Mouse (Mus musculus): Measurements from ENCODE around the gene Eif3k. TPM values are rescaled to one million over a fixed set of nuclear protein-coding genes. Genes with fewer than 3 reads are reported as not detected.

Eif3k gene
- total and polyA plus RNA-seq, 3 experiments: 199 to 377 (median 280) TPM

- H3K36me3 ChIP-seq (replicated peaks): peaks cover 88% of the 10 kb centered on the region
- no peak for ATAC-seq (ENCODE audit: extremely low read depth, insufficient number of reproducible peaks, low FRiP score, poor library complexity, severe bottlenecking)
- no peak overlapping the region for H3K4me3 ChIP-seq (ENCODE audit: low read depth, low read length)
- TF ChIP-seq GATA2 (IDR thresholded peaks at IDR 0.05; ENCODE audit: borderline replicate concordance, low read depth, low read length) (no peak), TAL1 (conservative IDR thresholded peaks at IDR 0.05; ENCODE audit: low read depth, low read length) (no peak), GATA1 (IDR thresholded peaks at IDR 0.05; ENCODE audit: borderline replicate concordance, low read length) (no peak), CTCF (IDR thresholded peaks at IDR 0.05; ENCODE audit: low read depth, low read length) (no peak), POLR2AphosphoS5 (IDR thresholded peaks at IDR 0.05; ENCODE audit: insufficient replicate concordance, low read depth, low read length) (no peak)
- no peaks in the 10 kb centered on the region for H3K27me3 ChIP-seq (ENCODE audit: insufficient read depth, low read length)
- H3K9me3 ChIP-seq (replicated peaks): no peaks in the 10 kb centered on the region
- DNase-seq (ENCODE audit: low spot score): no peak
- peaks cover 21% of the 10 kb centered on the region; the same call in 1 of the 2 replicates for H3K4me1 ChIP-seq (ENCODE audit: insufficient read depth, low read depth, low read length)
These were observed 42.1 kb downstream of the Eif3k start for GRCm38 (mm10) chr7:28939418-28940183.

- ATAC-seq (ENCODE audit: extremely low read depth, insufficient number of reproducible peaks, low FRiP score, poor library complexity, severe bottlenecking) (no peak), DNase-seq (ENCODE audit: low spot score) (no peak)
- Histone ChIP-seq H3K9me3 (replicated peaks) (no peaks in the 10 kb centered on the region), H3K4me1 (ENCODE audit: insufficient read depth, low read depth, low read length) (peaks cover 24% of the 10 kb centered on the region; the same call in 1 of the 2 replicates), H3K27me3 (ENCODE audit: insufficient read depth, low read length) (no peaks in the 10 kb centered on the region), H3K4me3 (ENCODE audit: low read depth, low read length) (no peak overlapping the region), H3K36me3 (replicated peaks) (peaks cover 92% of the 10 kb centered on the region)
- TF ChIP-seq POLR2AphosphoS5 (IDR thresholded peaks at IDR 0.05; ENCODE audit: insufficient replicate concordance, low read depth, low read length) (no peak), GATA1 (IDR thresholded peaks at IDR 0.05; ENCODE audit: borderline replicate concordance, low read length) (no peak), GATA2 (IDR thresholded peaks at IDR 0.05; ENCODE audit: borderline replicate concordance, low read depth, low read length) (no peak), CTCF (IDR thresholded peaks at IDR 0.05; ENCODE audit: low read depth, low read length) (no peak), TAL1 (conservative IDR thresholded peaks at IDR 0.05; ENCODE audit: low read depth, low read length) (no peak)
These were observed 43.0 kb downstream of the Eif3k start for GRCm38 (mm10) chr7:28938654-28939053.

DNA sequence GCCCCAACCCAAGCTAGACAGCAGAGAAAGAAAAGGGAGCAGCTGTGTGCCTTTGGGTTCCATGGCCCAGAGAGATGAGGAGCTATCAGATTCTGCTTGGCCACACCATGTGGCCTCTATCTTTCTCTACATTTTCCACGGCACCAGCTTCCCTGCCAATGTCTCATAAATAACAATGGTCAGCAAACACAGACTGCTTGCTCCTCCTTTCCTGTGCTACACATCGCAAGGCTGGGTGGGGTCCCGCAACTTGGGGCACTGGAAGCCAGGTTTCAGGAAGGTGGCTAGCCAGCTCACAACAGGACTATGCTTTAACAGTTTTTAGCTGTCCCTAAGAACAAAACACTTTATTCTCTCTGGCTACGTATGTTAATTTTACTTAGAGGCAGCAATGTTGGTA is 44.9 kb downstream of the Eif3k start:
- no peak for TF ChIP-seq TAL1 (conservative IDR thresholded peaks at IDR 0.05; ENCODE audit: low read depth, low read length)
- no peak for TF ChIP-seq GATA1 (IDR thresholded peaks at IDR 0.05; ENCODE audit: borderline replicate concordance, low read length)
- no peak for TF ChIP-seq CTCF (IDR thresholded peaks at IDR 0.05; ENCODE audit: low read depth, low read length)
- no peak for TF ChIP-seq POLR2AphosphoS5 (IDR thresholded peaks at IDR 0.05; ENCODE audit: insufficient replicate concordance, low read depth, low read length)
- no peak for TF ChIP-seq GATA2 (IDR thresholded peaks at IDR 0.05; ENCODE audit: borderline replicate concordance, low read depth, low read length)
- H3K36me3 ChIP-seq (replicated peaks): peaks cover 85% of the 10 kb centered on the region

DNA sequence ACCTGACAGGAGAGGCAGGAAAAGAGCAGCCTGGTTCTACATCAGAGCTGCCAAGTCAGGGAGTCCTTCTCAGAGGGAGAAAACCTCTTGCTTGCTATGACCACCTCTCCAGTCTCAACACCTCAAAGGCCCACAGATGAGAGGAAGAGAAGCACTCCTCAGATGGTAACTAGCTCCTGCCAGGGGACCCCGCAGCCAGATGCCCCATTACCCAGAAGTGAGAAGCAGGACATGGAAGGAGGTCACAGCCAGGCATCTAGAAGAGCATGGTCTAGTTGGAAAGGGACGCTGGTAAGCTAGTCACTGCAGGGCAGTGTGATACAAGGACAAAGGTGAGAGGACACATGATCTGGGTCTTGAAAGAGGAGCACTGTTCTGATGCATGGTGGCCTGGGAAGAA is 47.8 kb downstream of the Eif3k start:
- no peak overlapping the region for H3K4me3 ChIP-seq (ENCODE audit: low read depth, low read length)
- TF ChIP-seq POLR2AphosphoS5 (IDR thresholded peaks at IDR 0.05; ENCODE audit: insufficient replicate concordance, low read depth, low read length) (no peak), GATA1 (IDR thresholded peaks at IDR 0.05; ENCODE audit: borderline replicate concordance, low read length) (no peak), GATA2 (IDR thresholded peaks at IDR 0.05; ENCODE audit: borderline replicate concordance, low read depth, low read length) (no peak), CTCF (IDR thresholded peaks at IDR 0.05; ENCODE audit: low read depth, low read length) (no peak), TAL1 (conservative IDR thresholded peaks at IDR 0.05; ENCODE audit: low read depth, low read length) (no peak)
- H3K9me3 ChIP-seq (replicated peaks): no peaks in the 10 kb centered on the region
- DNase-seq (ENCODE audit: low spot score) (no peak), ATAC-seq (ENCODE audit: extremely low read depth, insufficient number of reproducible peaks, low FRiP score, poor library complexity, severe bottlenecking) (no peak)
- H3K36me3 ChIP-seq (replicated peaks): peaks cover 85% of the 10 kb centered on the region
- no peaks in the 10 kb centered on the region for H3K27me3 ChIP-seq (ENCODE audit: insufficient read depth, low read length)
- H3K4me1 ChIP-seq (ENCODE audit: insufficient read depth, low read depth, low read length): peaks cover 52% of the 10 kb centered on the region

More for the DNA sequence above, 44.9 kb downstream of the Eif3k start:
- DNase-seq (ENCODE audit: low spot score) (no peak), ATAC-seq (ENCODE audit: extremely low read depth, insufficient number of reproducible peaks, low FRiP score, poor library complexity, severe bottlenecking) (no peak)
- Histone ChIP-seq H3K9me3 (replicated peaks) (no peaks in the 10 kb centered on the region), H3K4me1 (ENCODE audit: insufficient read depth, low read depth, low read length) (peaks cover 37% of the 10 kb centered on the region), H3K27me3 (ENCODE audit: insufficient read depth, low read length) (no peaks in the 10 kb centered on the region), H3K4me3 (ENCODE audit: low read depth, low read length) (no peak overlapping the region)

- Histone ChIP-seq H3K4me1 (ENCODE audit: insufficient read depth, low read depth, low read length) (peaks cover 49% of the 10 kb centered on the region), H3K4me3 (ENCODE audit: low read depth, low read length) (no peak overlapping the region), H3K27me3 (ENCODE audit: insufficient read depth, low read length) (no peaks in the 10 kb centered on the region), H3K36me3 (replicated peaks) (peaks cover 83% of the 10 kb centered on the region), H3K9me3 (replicated peaks) (no peaks in the 10 kb centered on the region)
- peak; percentile 70 for DNase-seq (ENCODE audit: low spot score)
- ATAC-seq (ENCODE audit: extremely low read depth, insufficient number of reproducible peaks, low FRiP score, poor library complexity, severe bottlenecking): peak; percentile 54; the same call in 1 of the 2 replicates
- TF ChIP-seq CTCF (IDR thresholded peaks at IDR 0.05; ENCODE audit: low read depth, low read length): no peak
- TF ChIP-seq TAL1 (conservative IDR thresholded peaks at IDR 0.05; ENCODE audit: low read depth, low read length): no peak
- no peak for TF ChIP-seq GATA2 (IDR thresholded peaks at IDR 0.05; ENCODE audit: borderline replicate concordance, low read depth, low read length)
- no peak for TF ChIP-seq POLR2AphosphoS5 (IDR thresholded peaks at IDR 0.05; ENCODE audit: insufficient replicate concordance, low read depth, low read length)
- TF ChIP-seq GATA1 (IDR thresholded peaks at IDR 0.05; ENCODE audit: borderline replicate concordance, low read length): no peak
These were observed 49.1 kb downstream of the Eif3k start for GRCm38 (mm10) chr7:28932421-28933041.

- TF ChIP-seq GATA2 (IDR thresholded peaks at IDR 0.05; ENCODE audit: borderline replicate concordance, low read depth, low read length): no peak
- no peak for TF ChIP-seq CTCF (IDR thresholded peaks at IDR 0.05; ENCODE audit: low read depth, low read length)
- no peak for TF ChIP-seq POLR2AphosphoS5 (IDR thresholded peaks at IDR 0.05; ENCODE audit: insufficient replicate concordance, low read depth, low read length)
- TF ChIP-seq GATA1 (IDR thresholded peaks at IDR 0.05; ENCODE audit: borderline replicate concordance, low read length): no peak
- TF ChIP-seq TAL1 (conservative IDR thresholded peaks at IDR 0.05; ENCODE audit: low read depth, low read length): no peak
- Histone ChIP-seq H3K36me3 (replicated peaks) (peaks cover 79% of the 10 kb centered on the region), H3K4me3 (ENCODE audit: low read depth, low read length) (no peak overlapping the region), H3K9me3 (replicated peaks) (no peaks in the 10 kb centered on the region), H3K27me3 (ENCODE audit: insufficient read depth, low read length) (no peaks in the 10 kb centered on the region), H3K4me1 (ENCODE audit: insufficient read depth, low read depth, low read length) (peaks cover 46% of the 10 kb centered on the region)
- ATAC-seq (ENCODE audit: extremely low read depth, insufficient number of reproducible peaks, low FRiP score, poor library complexity, severe bottlenecking) (no peak), DNase-seq (ENCODE audit: low spot score) (no peak)
These were observed 50.0 kb downstream of the Eif3k start for GRCm38 (mm10) chr7:28931695-28932039.

Data from G1E (cell line).